Mouse (Mus musculus): ENCODE data around the gene Zfp655. TPM values are rescaled to one million over a fixed set of nuclear protein-coding genes. Genes with fewer than 3 reads are reported as not detected.

Zfp655 gene
- polyA plus RNA-seq (2012; rRNA removed) = 20.8 and 21.5 TPM in 2 replicates

DNA sequence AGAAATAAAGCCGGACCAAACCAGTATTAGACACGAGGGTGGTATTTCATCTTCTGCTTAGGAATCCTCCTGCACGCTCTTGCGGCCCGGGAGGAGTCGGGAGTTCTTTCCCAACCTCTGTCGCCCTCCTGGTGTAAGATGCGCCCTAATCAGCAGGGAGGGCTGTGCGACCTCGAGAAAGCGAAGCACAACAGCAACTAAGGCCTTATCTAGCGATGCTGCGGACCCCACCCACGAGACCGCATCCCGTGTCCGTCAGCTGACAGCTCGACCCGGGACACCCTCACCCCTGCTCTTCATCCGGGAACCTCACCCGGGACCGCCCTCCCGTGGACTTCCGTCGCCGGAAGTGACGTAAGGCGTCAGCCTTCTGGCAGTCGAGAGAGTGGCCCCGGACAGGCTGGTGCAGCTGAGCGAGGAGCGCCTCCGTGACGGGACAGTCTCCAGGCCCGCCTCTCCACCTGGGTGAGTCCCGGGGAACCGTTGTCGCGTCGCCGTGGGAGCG is at the start of gene Zfp655:
Zfp655 (plus strand) TSS at position 349 of the 505 bp plus-strand sequence.

DNA sequence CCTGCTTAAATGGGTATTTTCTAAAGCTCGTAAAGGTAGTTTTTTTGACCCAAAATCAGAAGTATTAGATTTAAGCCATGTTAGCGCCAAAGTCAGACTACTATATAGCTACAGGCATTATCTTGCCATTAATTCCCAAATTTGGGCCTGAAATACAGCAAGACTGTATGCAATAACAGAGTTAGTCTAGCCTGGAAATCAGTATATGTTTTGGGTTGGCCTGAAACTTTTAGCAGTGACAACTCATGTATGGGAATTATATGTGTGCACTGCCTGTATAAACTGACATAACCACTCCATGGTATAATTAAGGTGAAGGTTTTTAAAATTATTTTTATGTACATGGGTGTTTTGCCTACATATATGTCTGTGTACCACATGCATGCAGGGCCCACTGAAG is 39.6 kb upstream of the Zfp655 start, which contains the start of gene Atp5j2:
Atp5j2 (minus strand) TSS at position 101 of the 400 bp plus-strand sequence.

DNA sequence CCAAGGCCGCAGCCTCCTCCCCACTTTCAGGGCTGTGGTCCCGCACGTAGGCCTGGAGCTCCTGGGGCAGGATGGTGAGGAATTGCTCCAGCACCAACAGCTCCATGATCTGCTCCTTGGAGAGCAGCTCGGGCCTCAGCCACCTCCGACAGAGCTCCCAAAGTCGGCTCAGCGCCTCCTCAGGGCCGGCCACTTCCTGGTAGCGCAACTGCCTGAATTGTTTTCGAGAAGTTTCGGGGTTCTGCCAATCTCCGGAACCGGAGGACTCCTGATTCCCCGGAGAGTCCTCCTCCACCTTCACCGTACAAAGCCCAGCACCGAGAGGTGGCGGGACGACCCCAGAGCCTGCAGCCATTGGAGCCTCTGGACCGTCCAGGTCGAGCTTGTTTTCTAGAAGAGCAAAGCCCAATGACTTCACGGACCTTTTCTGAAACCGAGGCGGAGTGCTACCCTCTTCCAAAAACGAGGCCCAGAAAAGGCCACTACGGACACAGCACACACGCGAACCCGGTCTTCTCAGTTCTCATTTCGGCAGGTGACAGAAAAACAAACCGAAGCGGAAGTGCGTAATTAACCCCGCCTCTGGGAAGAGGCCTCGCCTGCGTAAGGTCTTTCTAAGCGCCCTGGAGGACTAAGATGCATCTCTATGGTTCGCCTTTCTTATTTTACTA is 30.1 kb upstream of the Zfp655 start, which contains the start of gene Zkscan14:
Zkscan14 (minus strand) TSS at position 548 of the 671 bp plus-strand sequence.

DNA sequence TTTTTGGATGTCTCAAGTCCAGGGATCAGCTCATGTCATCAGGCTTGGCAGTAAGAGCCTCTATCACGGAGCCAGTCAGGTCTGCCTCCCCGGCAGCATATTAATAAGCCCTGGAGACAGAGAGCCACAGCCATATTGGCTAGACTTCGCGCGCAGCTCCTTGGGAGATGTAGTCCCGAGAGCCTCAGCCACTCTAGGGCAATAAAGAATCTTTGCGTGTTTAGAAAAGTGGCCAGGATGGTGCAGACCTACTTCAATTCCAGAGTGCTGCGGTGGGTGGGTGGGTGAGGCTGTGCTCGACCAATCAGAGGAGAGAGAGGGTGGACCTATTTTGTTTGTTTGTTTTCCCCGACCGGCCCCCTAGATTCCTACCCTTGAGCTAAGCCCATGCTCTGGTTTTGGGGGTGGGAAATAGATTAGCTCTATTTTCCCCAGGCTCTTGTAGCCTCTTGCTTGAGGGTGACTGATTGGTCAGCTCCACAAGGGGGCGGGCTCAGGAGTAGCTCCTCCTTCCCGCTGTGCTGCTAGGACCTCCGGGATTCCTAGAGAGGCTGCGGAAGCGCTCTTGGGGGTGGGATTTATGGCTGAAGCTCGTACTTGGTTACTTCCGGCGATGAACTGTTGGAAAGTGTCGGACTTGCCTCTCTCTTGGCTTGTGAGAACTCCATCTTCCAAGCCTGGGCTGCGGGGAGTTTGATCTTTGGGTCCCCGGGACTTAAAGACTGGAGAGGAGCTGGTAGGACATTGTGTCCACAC is 27.4 kb upstream of the Zfp655 start, which contains the start of gene Zkscan5:
Zkscan5 (plus strand) TSS at position 627 of the 756 bp plus-strand sequence.

DNA sequence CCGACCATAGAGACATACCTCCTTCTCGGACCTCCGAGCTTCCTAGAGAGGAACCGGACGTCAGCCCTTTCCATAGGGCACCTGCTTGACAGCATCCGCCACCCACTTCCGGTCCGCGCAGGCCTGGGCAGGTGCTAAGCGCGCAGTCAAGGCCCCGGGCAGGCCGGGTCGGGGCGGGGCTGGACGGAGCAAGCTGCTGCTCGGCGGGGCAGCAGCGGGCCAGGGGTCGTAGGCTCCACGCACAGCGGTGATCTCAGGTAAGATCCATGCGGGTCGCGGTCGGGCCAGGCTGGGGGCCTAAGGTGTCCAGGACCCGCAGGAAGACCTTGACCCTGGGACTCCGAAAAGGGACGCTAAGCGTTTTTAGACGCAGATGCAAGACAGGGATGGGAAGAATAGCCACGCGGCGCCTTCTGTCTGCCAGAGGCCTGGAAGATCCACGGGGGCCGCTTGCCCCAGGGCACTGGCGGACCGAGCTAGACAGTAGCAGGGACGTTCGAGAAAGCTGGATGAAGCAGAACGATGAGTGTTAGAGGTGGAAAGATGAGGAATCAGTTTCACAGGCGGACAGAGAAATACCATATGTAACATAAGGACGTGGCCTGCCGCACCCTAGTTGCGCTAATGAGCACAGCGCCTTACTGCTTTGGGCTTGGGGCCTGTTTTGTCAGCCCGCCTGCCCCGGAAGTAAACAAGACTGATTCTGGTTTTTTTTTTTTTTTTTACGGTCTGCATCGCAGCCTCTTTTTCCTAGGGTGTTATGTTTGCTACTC is 49.0 kb downstream of the Zfp655 start, which contains the start of gene Zscan25:
Zscan25 (plus strand) TSS at position 130 of the 773 bp plus-strand sequence.

Other genes starting within 250 kb of the Zfp655 start
- not detected in 2 replicates for gene Gm4871, start 199.0 kb upstream of the Zfp655 start, polyA plus RNA-seq (2012; rRNA removed)
- gene 1700018F24Rik, start 188.7 kb upstream of the Zfp655 start, polyA plus RNA-seq (2012; rRNA removed) = not detected in 2 replicates
- gene Arpc1a, start 147.9 kb upstream of the Zfp655 start, polyA plus RNA-seq (2012; rRNA removed) = 219 and 224 TPM in 2 replicates
- 0.04 TPM in 1 of 2 replicates, not detected in the other for gene Kpna7, start 147.7 kb upstream of the Zfp655 start, polyA plus RNA-seq (2012; rRNA removed)
- 78.0 and 125 TPM in 2 replicates for gene Arpc1b, start 117.5 kb upstream of the Zfp655 start, polyA plus RNA-seq (2012; rRNA removed)
- 136 and 142 TPM in 2 replicates for gene Pdap1, start 91.5 kb upstream of the Zfp655 start, polyA plus RNA-seq (2012; rRNA removed)
- 164 and 179 TPM in 2 replicates for gene Bud31, start 91.4 kb upstream of the Zfp655 start, polyA plus RNA-seq (2012; rRNA removed)
- 18.6 TPM in 2 replicates for gene Ptcd1, start 64.6 kb upstream of the Zfp655 start, polyA plus RNA-seq (2012; rRNA removed)
- 81.8 and 87.1 TPM in 2 replicates for gene Cpsf4, start 64.5 kb upstream of the Zfp655 start, polyA plus RNA-seq (2012; rRNA removed)
- 341 and 365 TPM in 2 replicates for gene Atp5j2, start 39.7 kb upstream of the Zfp655 start, polyA plus RNA-seq (2012; rRNA removed)
- 7.0 and 7.2 TPM in 2 replicates for gene Zkscan14, start 29.8 kb upstream of the Zfp655 start, polyA plus RNA-seq (2012; rRNA removed)
- gene Zkscan5, start 27.2 kb upstream of the Zfp655 start, polyA plus RNA-seq (2012; rRNA removed) = 10.1 and 10.4 TPM in 2 replicates
- 19.0 and 20.9 TPM in 2 replicates for gene Zscan25, start 48.8 kb downstream of the Zfp655 start, polyA plus RNA-seq (2012; rRNA removed)
- not detected in 2 replicates for gene Cyp3a57, start 113.6 kb downstream of the Zfp655 start, polyA plus RNA-seq (2012; rRNA removed)
- not detected in 2 replicates for gene Cyp3a16, start 238.0 kb downstream of the Zfp655 start, polyA plus RNA-seq (2012; rRNA removed)